Mouse (Mus musculus) mouse trophoblast stem cell (cell line): ENCODE results near the gene Slc38a2.

ENCODE experiments used
- in situ Hi-C, 2 experiments: fragments of 300-500 bp; cut with MseI, MboI; formaldehyde crosslinking; loops; 2 replicates in 1 of 2; 3 replicates in 1 of 2; pipeline ENCODE4 v1.15.1; 2025

Slc38a2 gene

GRCm38 (mm10) chr15:96720146-96720545 is 20.6 kb upstream of the Slc38a2 start:
- in situ Hi-C loops, result no loop called here

- in situ Hi-C loops, result loop anchor here in 1 of 2 experiments (10.0 kb wide), 1 partner anchor 116 kb away; no protein-coding TSS in a partner anchor
Measured at GRCm38 (mm10) chr15:96718466-96718865, 18.9 kb upstream of the Slc38a2 start.

- in situ Hi-C loops, result loop anchor here in 1 of 2 experiments (10.0 kb wide), 1 partner anchor 118 kb away; no protein-coding TSS in a partner anchor
Measured at GRCm38 (mm10) chr15:96717181-96717580, 17.7 kb upstream of the Slc38a2 start.

- in situ Hi-C loops, result loop anchor here in 1 of 2 experiments (10.0 kb wide), 1 partner anchor 118 kb away; no protein-coding TSS in a partner anchor
Measured at GRCm38 (mm10) chr15:96716371-96716770, 16.8 kb upstream of the Slc38a2 start.

GRCm38 (mm10) chr15:96715692-96716080 is 16.2 kb upstream of the Slc38a2 start:
- in situ Hi-C loops, result loop anchor here in 1 of 2 experiments (10.0 kb wide), 1 partner anchor 119 kb away; no protein-coding TSS in a partner anchor

GRCm38 (mm10) chr15:96715079-96715691 is 15.7 kb upstream of the Slc38a2 start:
- in situ Hi-C loops, result loop anchor here in 1 of 2 experiments (10.0 kb wide), 1 partner anchor 120 kb away; no protein-coding TSS in a partner anchor

- in situ Hi-C loops, result loop anchor here in 1 of 2 experiments (10.0 kb wide), 1 partner anchor 120 kb away; no protein-coding TSS in a partner anchor
Measured at GRCm38 (mm10) chr15:96714676-96715016, 15.1 kb upstream of the Slc38a2 start.

- in situ Hi-C loops, result loop anchor here in 1 of 2 experiments (10.0 kb wide), 1 partner anchor 121 kb away; no protein-coding TSS in a partner anchor
Measured at GRCm38 (mm10) chr15:96713758-96714675, 14.5 kb upstream of the Slc38a2 start.

GRCm38 (mm10) chr15:96712338-96712737 is 12.8 kb upstream of the Slc38a2 start:
- in situ Hi-C loops, result loop anchor here in 1 of 2 experiments (10.0 kb wide), 1 partner anchor 122 kb away; no protein-coding TSS in a partner anchor

- in situ Hi-C loops, result loop anchor here in 1 of 2 experiments (10.0 kb wide), 1 partner anchor 123 kb away; no protein-coding TSS in a partner anchor
Measured at GRCm38 (mm10) chr15:96711664-96712063, 12.1 kb upstream of the Slc38a2 start.

GRCm38 (mm10) chr15:96710352-96711114 is 11.0 kb upstream of the Slc38a2 start:
- in situ Hi-C loops, result loop anchor here in 1 of 2 experiments (10.0 kb wide), 1 partner anchor 124 kb away; no protein-coding TSS in a partner anchor

GRCm38 (mm10) chr15:96709491-96710351 is 10.2 kb upstream of the Slc38a2 start:
- in situ Hi-C loops, result loop anchor here in 1 of 2 experiments (10.0 kb wide), 1 partner anchor 125 kb away; no protein-coding TSS in a partner anchor

- in situ Hi-C loops, result no loop called here
Measured at GRCm38 (mm10) chr15:96708976-96709490, 9.5 kb upstream of the Slc38a2 start.

GRCm38 (mm10) chr15:96708428-96708827 is 8.9 kb upstream of the Slc38a2 start:
- in situ Hi-C loops, result no loop called here

GRCm38 (mm10) chr15:96707936-96708335 is 8.4 kb upstream of the Slc38a2 start:
- in situ Hi-C loops, result no loop called here

- in situ Hi-C loops, result no loop called here
Measured at GRCm38 (mm10) chr15:96702466-96703031, 3.0 kb upstream of the Slc38a2 start.

- in situ Hi-C loops, result no loop called here
Measured at GRCm38 (mm10) chr15:96700766-96701165, 1.2 kb upstream of the Slc38a2 start.

GRCm38 (mm10) chr15:96698658-96699448 is 677 bp downstream of the Slc38a2 start:
- in situ Hi-C loops, result no loop called here
